Mouse (Mus musculus) embryonic fibroblast, embryonic 13.5 days (primary cell): ENCODE data around the gene Dgcr8.

Experiments
- CTCF ChIP-seq: IDR thresholded peaks from 2 replicates; pipeline ENCODE4 v1.5.1; 2011; ENCODE audit warnings: mild to moderate bottlenecking, control low read depth, low read length, moderate library complexity, borderline replicate concordance; ENCODE audit not compliant: insufficient read depth
- POLR2A ChIP-seq: IDR thresholded peaks from 2 replicates; pipeline ENCODE4 v1.6.1; 2011; ENCODE audit warnings: low read depth, mild to moderate bottlenecking, control low read depth, low read length, moderate library complexity

GRCm38 (mm10) chr16:18253866-18254265, 35.2 kb downstream of the Dgcr8 start:
- no peak for TF ChIP-seq CTCF
- no peak for TF ChIP-seq POLR2A
